Mouse (Mus musculus) embryonic facial prominence, embryonic 13.5 days (tissue): Measurements from ENCODE around the gene 4931406C07Rik. TPM values are rescaled to one million over a fixed set of nuclear protein-coding genes. Genes with fewer than 3 reads are reported as not detected.

Source experiments
- ATAC-seq: fragments of 200-750 bp; cut with Nextera tagmentation; 2 replicates; pipeline ENCODE4 v1.8.0; 2017; ENCODE audit warnings: low read depth; ENCODE audit not compliant: insufficient number of reproducible peaks, insufficient read depth, low FRiP score, low TSS enrichment
- H3K27ac ChIP-seq: fragments of 300-500 bp; sonication (generic); 2 replicates; pipeline ENCODE4 v1.5.1; 2015; ENCODE audit warnings: moderate library complexity, mild to moderate bottlenecking, inconsistent platforms
- H3K27me3 ChIP-seq: fragments of 300-500 bp; sonication (generic); 2 replicates; pipeline ENCODE4 v1.6.1; 2015; ENCODE audit warnings: mild to moderate bottlenecking, inconsistent platforms
- H3K36me3 ChIP-seq: fragments of 300-500 bp; sonication (generic); 2 replicates; pipeline ENCODE4 v1.6.1; 2015; ENCODE audit warnings: mild to moderate bottlenecking, inconsistent platforms
- H3K4me1 ChIP-seq: fragments of 300-500 bp; sonication (generic); 2 replicates; pipeline ENCODE4 v1.6.1; 2015; ENCODE audit warnings: inconsistent platforms
- H3K4me2 ChIP-seq: fragments of 300-500 bp; sonication (generic); 2 replicates; pipeline ENCODE4 v1.6.1; 2015; ENCODE audit warnings: moderate library complexity, mild to moderate bottlenecking, inconsistent platforms
- H3K4me3 ChIP-seq: fragments of 300-500 bp; sonication (generic); 2 replicates; pipeline ENCODE4 v1.5.1; 2015; ENCODE audit warnings: mild to moderate bottlenecking, inconsistent platforms
- H3K9ac ChIP-seq: fragments of 300-500 bp; sonication (generic); 2 replicates; pipeline ENCODE4 v1.6.1; 2015; ENCODE audit warnings: mild to moderate bottlenecking, inconsistent platforms
- H3K9me3 ChIP-seq: fragments of 300-500 bp; sonication (generic); 2 replicates; pipeline ENCODE4 v1.6.1; 2016; ENCODE audit warnings: inconsistent platforms
- WGBS: fragments of 180-500 bp; shearing (Covaris S2); methylation state at CpG from one replicate; pipeline ENCODE4 v1.1.7; 2015; ENCODE audit warnings: mixed read lengths; 5-methylcytosine and 5-hydroxymethylcytosine counted together
- polyA plus RNA-seq: library from polyadenylated mRNA; unstranded; fragments of >200 nt; fragmentation: Nextera tagmentation; extraction: Ambion mirVana; gene quantifications from 2 replicates; pipeline ENCODE4 v1.2.1, GENCODE M21; 2015

The 4931406C07Rik gene
- polyA plus RNA-seq, 1 experiment from 2014 or later: 13.8 TPM

GRCm38 (mm10) chr9:15250376-15250775 lies 55.9 kb downstream of the 4931406C07Rik start:
- no peak overlapping the region for H3K4me3 ChIP-seq
- no peaks in the 10 kb centered on the region for H3K4me1 ChIP-seq
- no peak for ATAC-seq
- H3K36me3 ChIP-seq: no peaks in the 10 kb centered on the region
- H3K9ac ChIP-seq: no peak overlapping the region
- no peak overlapping the region for H3K27ac ChIP-seq
- WGBS: 72% methylated on average over 7 of the region's 7 CpGs
- no peaks in the 10 kb centered on the region for H3K27me3 ChIP-seq
- no peaks in the 10 kb centered on the region for H3K9me3 ChIP-seq
- H3K4me2 ChIP-seq: no peak overlapping the region

GRCm38 (mm10) chr9:15245319-15246075 lies 60.8 kb downstream of the 4931406C07Rik start:
- ATAC-seq: no peak
- 67% methylated on average over 14 of the region's 14 CpGs for whole genome bisulfite sequencing
- Histone ChIP-seq H3K36me3 (no peaks in the 10 kb centered on the region), H3K27ac (no peak overlapping the region), H3K27me3 (0 out of 2 replicates have a peak, but pooled peaks cover 4% of the 10 kb centered on the region), H3K9me3 (no peaks in the 10 kb centered on the region), H3K4me3 (no peak overlapping the region), H3K4me1 (no peaks in the 10 kb centered on the region), H3K9ac (no peak overlapping the region), H3K4me2 (no peak overlapping the region)

GRCm38 (mm10) chr9:15242130-15242529 lies 64.1 kb downstream of the 4931406C07Rik start:
- WGBS: 93% methylated on average over 1 of the region's 1 CpGs
- no peaks in the 10 kb centered on the region for H3K9me3 ChIP-seq
- no peak overlapping the region for H3K4me3 ChIP-seq
- no peak overlapping the region for H3K4me2 ChIP-seq
- H3K36me3 ChIP-seq: no peaks in the 10 kb centered on the region
- peaks cover 15% of the 10 kb centered on the region for H3K4me1 ChIP-seq
- no peak for ATAC-seq
- no peak overlapping the region for H3K27ac ChIP-seq
- no peak overlapping the region for H3K9ac ChIP-seq
- H3K27me3 ChIP-seq: peaks cover 9% of the 10 kb centered on the region; the same call in 1 of the 2 replicates

GRCm38 (mm10) chr9:15241596-15241939 lies 64.7 kb downstream of the 4931406C07Rik start:
- Histone ChIP-seq H3K36me3 (no peaks in the 10 kb centered on the region), H3K27me3 (peaks cover 9% of the 10 kb centered on the region; the same call in 1 of the 2 replicates), H3K27ac (no peak overlapping the region), H3K9ac (no peak overlapping the region), H3K4me3 (no peak overlapping the region), H3K4me2 (no peak overlapping the region), H3K4me1 (peaks cover 15% of the 10 kb centered on the region), H3K9me3 (no peaks in the 10 kb centered on the region)
- 46% methylated on average over 9 of the region's 9 CpGs for WGBS
- ATAC-seq: no peak

- H3K4me3 ChIP-seq: no peak overlapping the region
- no peak for ATAC-seq
- H3K36me3 ChIP-seq: no peaks in the 10 kb centered on the region
- no peaks in the 10 kb centered on the region for H3K9me3 ChIP-seq
- peaks cover 15% of the 10 kb centered on the region for H3K4me1 ChIP-seq
- H3K9ac ChIP-seq: no peak overlapping the region
- H3K27me3 ChIP-seq: peaks cover 9% of the 10 kb centered on the region; the same call in 1 of the 2 replicates
- 67% methylated on average over 6 of the region's 6 CpGs for WGBS
- H3K27ac ChIP-seq: no peak overlapping the region
- no peak overlapping the region for H3K4me2 ChIP-seq
Observed at GRCm38 (mm10) chr9:15240863-15241595, 65.2 kb downstream of the 4931406C07Rik start.

GRCm38 (mm10) chr9:15240006-15240405 lies 66.2 kb downstream of the 4931406C07Rik start:
- no peak overlapping the region for H3K4me2 ChIP-seq
- peaks cover 9% of the 10 kb centered on the region; the same call in 1 of the 2 replicates for H3K27me3 ChIP-seq
- no peak for ATAC-seq
- H3K4me1 ChIP-seq: peaks cover 15% of the 10 kb centered on the region
- H3K27ac ChIP-seq: no peak overlapping the region
- no peaks in the 10 kb centered on the region for H3K36me3 ChIP-seq
- no peak overlapping the region for H3K4me3 ChIP-seq
- no peak overlapping the region for H3K9ac ChIP-seq
- WGBS: 88% methylated on average over 6 of the region's 6 CpGs
- H3K9me3 ChIP-seq: no peaks in the 10 kb centered on the region

- H3K27ac ChIP-seq: no peak within 1 kb of the TSS; the same call in 1 of the 2 replicates
Observed at GRCm38 (mm10) chr9:15239042-15239925, 67.0 kb downstream of the 4931406C07Rik start, which contains the start of gene Vstm5. Gene Vstm5, plus strand, starts transcription at chr9:15239045.

GRCm38 (mm10) chr9:15238297-15238990 lies 67.8 kb downstream of the 4931406C07Rik start:
- 74% methylated on average over 16 of the region's 16 CpGs for WGBS

More at GRCm38 (mm10) chr9:15239042-15239925, 67.0 kb downstream of the 4931406C07Rik start, which contains the start of gene Vstm5:
- ATAC-seq: peak; percentile 78
- Histone ChIP-seq H3K4me3 (peak within 1 kb of the TSS; percentile 53), H3K36me3 (no peaks in the 10 kb centered on the region), H3K27me3 (peaks cover 9% of the 10 kb centered on the region; the same call in 1 of the 2 replicates), H3K9ac (peak within 1 kb of the TSS; percentile 70), H3K4me1 (peaks cover 15% of the 10 kb centered on the region), H3K9me3 (no peaks in the 10 kb centered on the region), H3K4me2 (peak within 1 kb of the TSS; percentile 82)
- WGBS: 5% methylated on average over 35 of the region's 35 CpGs

GRCm38 (mm10) chr9:15237516-15238296 lies 68.5 kb downstream of the 4931406C07Rik start:
- no peak overlapping the region for H3K4me2 ChIP-seq
- H3K4me3 ChIP-seq: no peak overlapping the region
- no peak for ATAC-seq

More at GRCm38 (mm10) chr9:15238297-15238990, 67.8 kb downstream of the 4931406C07Rik start:
- no peaks in the 10 kb centered on the region for H3K9me3 ChIP-seq
- no peak for ATAC-seq
- H3K27ac ChIP-seq: no peak overlapping the region
- H3K36me3 ChIP-seq: no peaks in the 10 kb centered on the region
- H3K4me1 ChIP-seq: peaks cover 15% of the 10 kb centered on the region
- peak overlapping the region; percentile 70; the same call in 1 of the 2 replicates for H3K9ac ChIP-seq
- peak overlapping the region; percentile 82 for H3K4me2 ChIP-seq
- H3K27me3 ChIP-seq: peaks cover 9% of the 10 kb centered on the region; the same call in 1 of the 2 replicates
- peak overlapping the region; percentile 53 for H3K4me3 ChIP-seq

GRCm38 (mm10) chr9:15235986-15236385 lies 70.3 kb downstream of the 4931406C07Rik start:
- Histone ChIP-seq H3K4me2 (no peak overlapping the region), H3K27ac (no peak overlapping the region), H3K27me3 (peaks cover 7% of the 10 kb centered on the region; the same call in 1 of the 2 replicates), H3K36me3 (no peaks in the 10 kb centered on the region), H3K9ac (no peak overlapping the region), H3K4me3 (no peak overlapping the region), H3K9me3 (no peaks in the 10 kb centered on the region), H3K4me1 (peaks cover 15% of the 10 kb centered on the region)
- ATAC-seq: no peak
- WGBS: 68% methylated on average over 3 of the region's 3 CpGs

More at GRCm38 (mm10) chr9:15237516-15238296, 68.5 kb downstream of the 4931406C07Rik start:
- Histone ChIP-seq H3K4me1 (peaks cover 15% of the 10 kb centered on the region), H3K9me3 (no peaks in the 10 kb centered on the region), H3K27me3 (peaks cover 9% of the 10 kb centered on the region; the same call in 1 of the 2 replicates), H3K27ac (no peak overlapping the region), H3K36me3 (no peaks in the 10 kb centered on the region), H3K9ac (no peak overlapping the region)
- WGBS: 42% methylated on average over 14 of the region's 14 CpGs
